Mouse (Mus musculus): ENCODE measurements at regions not wholly inside any gene's neighbourhood (a gene's known extent, or its start where the extent isn't known, plus 50 kb on each side); places are given as distances from the start of the nearest gene placed in this dataset.
"Not testable (repeated sequence)": the region's sequence is repeated elsewhere in the genome, so short reads cannot be mapped to it uniquely, and the experiment has no call there.

- POLR2A ChIA-PET, result interaction anchor here (0.6 kb wide), 1 partner anchor 29 kb away, joined by 3 read pairs; no protein-coding TSS in a partner anchor
- in situ Hi-C loops (cut with MboI; ENCODE audit: low pct_unique_long_range_greater_than_20kb), result no loop called here
These were observed 173.7 kb downstream of the Alg10b start for GRCm38 (mm10) chr15:90397691-90398377.

GRCm38 (mm10) chr15:90400326-90401280 is 176.5 kb downstream of the Alg10b start:
- DNase-seq (ENCODE audit: low read depth, low spot score) (no peak), ATAC-seq (no peak)
- TF ChIP-seq CTCF (IDR thresholded peaks at IDR 0.05), result no peak
- CTCF ChIA-PET, result no interaction called here
- in situ Hi-C loops (cut with MboI; ENCODE audit: low pct_unique_long_range_greater_than_20kb), result no loop called here
- no peaks in the 10 kb centered on the region for H3K27me3 ChIP-seq
- POLR2A ChIA-PET, result interaction anchor here (0.9 kb wide), 1 partner anchor 279 kb away, joined by 3 read pairs; the partner anchor contains the start of gene Cpne8

More at GRCm38 (mm10) chr15:90397691-90398377, 173.7 kb downstream of the Alg10b start:
- TF ChIP-seq CTCF (IDR thresholded peaks at IDR 0.05), result no peak
- CTCF ChIA-PET, result interaction anchor here (1.4 kb wide), 1 partner anchor 8 kb away, joined by 3 read pairs; no protein-coding TSS in a partner anchor
- no peak for DNase-seq (ENCODE audit: low read depth, low spot score)
- no peaks in the 10 kb centered on the region for H3K27me3 ChIP-seq
- no peak for ATAC-seq

- in situ Hi-C loops (cut with MboI; ENCODE audit: low pct_unique_long_range_greater_than_20kb), result no loop called here
- DNase-seq (ENCODE audit: low read depth, low spot score), result no peak
- peak; percentile 31 for TF ChIP-seq CTCF (IDR thresholded peaks at IDR 0.05)
- POLR2A ChIA-PET, result no interaction called here
- CTCF ChIA-PET, result interaction anchor here (1.5 kb wide), 1 partner anchor 11 kb away, joined by 3 read pairs; no protein-coding TSS in a partner anchor
- H3K27me3 ChIP-seq, result no peaks in the 10 kb centered on the region
- no peak for ATAC-seq
These were observed 196.7 kb downstream of the Alg10b start for GRCm38 (mm10) chr15:90420776-90421175.

GRCm38 (mm10) chr15:90422122-90422614 is 198.1 kb downstream of the Alg10b start:
- H3K27me3 ChIP-seq, result no peaks in the 10 kb centered on the region
- ChIA-PET CTCF (no interaction called here), POLR2A (no interaction called here)
- TF ChIP-seq CTCF (IDR thresholded peaks at IDR 0.05), result no peak
- no peak for ATAC-seq
- DNase-seq (ENCODE audit: low read depth, low spot score), result no peak
- in situ Hi-C loops (cut with MboI; ENCODE audit: low pct_unique_long_range_greater_than_20kb), result no loop called here

GRCm38 (mm10) chr15:90431048-90431447 is 206.9 kb downstream of the Alg10b start:
- ATAC-seq, POLR2A ChIA-PET, H3K27me3 ChIP-seq, CTCF ChIA-PET: not testable (repeated sequence)
- in situ Hi-C loops (cut with MboI; ENCODE audit: low pct_unique_long_range_greater_than_20kb), result loop anchor here (10.0 kb wide), 1 partner anchor 176 kb away; no protein-coding TSS in a partner anchor
- DNase-seq (ENCODE audit: low read depth, low spot score), result peak; percentile 51

- peak; percentile 98 for ATAC-seq
- H3K27me3 ChIP-seq, result no peaks in the 10 kb centered on the region
- POLR2A ChIA-PET, result no interaction called here
- DNase-seq (ENCODE audit: low read depth, low spot score), result peak; percentile 90
- CTCF ChIA-PET, result interaction anchor here (1.1 kb wide), 1 partner anchor 183 kb away, joined by 3 read pairs; no protein-coding TSS in a partner anchor
- in situ Hi-C loops (cut with MboI; ENCODE audit: low pct_unique_long_range_greater_than_20kb), result loop anchor here (10.0 kb wide), 1 partner anchor 177 kb away; no protein-coding TSS in a partner anchor
- no peak for TF ChIP-seq CTCF (IDR thresholded peaks at IDR 0.05)
These were observed 208.0 kb downstream of the Alg10b start for GRCm38 (mm10) chr15:90432154-90432553.

- ATAC-seq (no peak), DNase-seq (ENCODE audit: low read depth, low spot score) (no peak)
- no peaks in the 10 kb centered on the region for H3K27me3 ChIP-seq
- TF ChIP-seq CTCF (IDR thresholded peaks at IDR 0.05), result no peak
- ChIA-PET POLR2A (no interaction called here), CTCF (no interaction called here)
- in situ Hi-C loops (cut with MboI; ENCODE audit: low pct_unique_long_range_greater_than_20kb), result loop anchor here (10.0 kb wide), 1 partner anchor 180 kb away; no protein-coding TSS in a partner anchor
These were observed 211.2 kb downstream of the Alg10b start for GRCm38 (mm10) chr15:90435286-90435685.
